Mouse (Mus musculus): ENCODE results near the gene Zfp513. TPM values are rescaled to one million over a fixed set of nuclear protein-coding genes. Genes with fewer than 3 reads are reported as not detected.

Gene Zfp513
- total and polyA plus RNA-seq, 3 experiments: 3.6 to 10.2 (median 7.4) TPM

- peak within 1 kb of the TSS; percentile 66 to 87 (median 85) for H3K4me3 ChIP-seq (replicated peaks in 1 of 3; ENCODE audit: low read depth in 2 of 3, low read length in 2 of 3, poor library complexity in 1 of 3)
- in situ Hi-C loops (cut with MboI; ENCODE audit: low pct_ligation_motif_present, low pct_unique_long_range_greater_than_20kb, low sequenced_read_pairs) (no loop called here), dilution Hi-C loops (cut with MboI; ENCODE audit: extremely low pct_ligation_motif_present, extremely low pct_unique_long_range_greater_than_20kb, low sequenced_read_pairs) (no loop called here)
- peaks cover 4% of the 10 kb centered on the region for H3K27me3 ChIP-seq (replicated peaks)
- H3K9me3 ChIP-seq (replicated peaks; ENCODE audit: low read length): no peaks in the 10 kb centered on the region
- H3K9ac ChIP-seq (ENCODE audit: insufficient read depth, low read depth): peak within 1 kb of the TSS; percentile 93
- peaks cover 21 to 26% of the 10 kb centered on the region in 2 experiments for H3K36me3 ChIP-seq (replicated peaks in 1 of 2; ENCODE audit: control insufficient read depth in 1 of 2, insufficient read depth in 1 of 2, low read length in 1 of 2)
- H3K27ac ChIP-seq (ENCODE audit: insufficient read depth, low read depth): peak within 1 kb of the TSS; percentile 72
- peaks cover 19% of the 10 kb centered on the region for H3K79me2 ChIP-seq (replicated peaks; ENCODE audit: control insufficient read depth, extremely low read depth, insufficient read depth, poor library complexity, severe bottlenecking)
- H3K4me2 ChIP-seq (ENCODE audit: insufficient read depth, low read depth, poor library complexity, severe bottlenecking): peak within 1 kb of the TSS; percentile 52
- TF ChIP-seq NRF1 (IDR thresholded peaks at IDR 0.05; ENCODE audit: low read depth, low read length) (peak; percentile 41; the same call in 1 of the 2 replicates), CHD2 (IDR thresholded peaks at IDR 0.05; ENCODE audit: low read length) (no peak; the same call in 1 of the 2 replicates), TBP (conservative IDR thresholded peaks at IDR 0.05; ENCODE audit: low read depth, low read length) (peak; percentile 75; the same call in 1 of the 2 replicates), RAD21 (IDR thresholded peaks at IDR 0.05; ENCODE audit: low read depth, low read length) (no peak), MAZ (IDR thresholded peaks at IDR 0.05; ENCODE audit: low read depth, low read length) (peak; percentile 21; the same call in 1 of the 2 replicates), ELF1 (IDR thresholded peaks at IDR 0.05; ENCODE audit: low read depth, low read length) (peak; percentile 82), GABPA (IDR thresholded peaks at IDR 0.05; ENCODE audit: insufficient replicate concordance, low read depth, low read length) (no peak), MXI1 (IDR thresholded peaks at IDR 0.05; ENCODE audit: low read depth, low read length) (peak; percentile 37), POLR2AphosphoS2 (IDR thresholded peaks at IDR 0.05; ENCODE audit: low read depth, low read length) (no peak; the same call in 1 of the 2 replicates), SIN3A (IDR thresholded peaks at IDR 0.05; ENCODE audit: low read length) (peak; percentile 42; the same call in 1 of the 2 replicates), CHD1 (IDR thresholded peaks at IDR 0.05; ENCODE audit: low read depth, low read length) (no peak), MAX (IDR thresholded peaks at IDR 0.05; ENCODE audit: low read length) (no peak), USF2 (conservative IDR thresholded peaks at IDR 0.05; ENCODE audit: low read depth, low read length) (no peak), MEF2A (IDR thresholded peaks at IDR 0.05; ENCODE audit: borderline replicate concordance, low read depth, low read length) (no peak; the same call in 1 of the 2 replicates), POLR2A (IDR thresholded peaks at IDR 0.05; ENCODE audit: low read depth, low read length) (peak; percentile 96), MAFK (IDR thresholded peaks at IDR 0.05; ENCODE audit: insufficient replicate concordance, low read length) (no peak), TCF12 (IDR thresholded peaks at IDR 0.05; ENCODE audit: low read depth, low read length) (peak; percentile 66), UBTF (IDR thresholded peaks at IDR 0.05; ENCODE audit: low read depth, low read length) (0 out of 2 replicates have a peak, but pooled peaks have one; percentile 67), NELFE (IDR thresholded peaks at IDR 0.05; ENCODE audit: low read depth, low read length) (peak; percentile 80), E2F4 (IDR thresholded peaks at IDR 0.05; ENCODE audit: insufficient replicate concordance, low read depth, low read length) (no peak), KAT2A (IDR thresholded peaks at IDR 0.05; ENCODE audit: insufficient replicate concordance, low read length) (no peak)
- peak; percentile 95 for DNase-seq (ENCODE audit: extremely low read depth)
- H3K4me1 ChIP-seq (ENCODE audit: control insufficient read depth in 1 of 2, insufficient read depth in 2 of 2): peaks cover 0 to 10% of the 10 kb centered on the region in 2 experiments; a peak in 2 of 4 replicates
Observed at GRCm38 (mm10) chr5:31240637-31241521, 38.8 kb upstream of the Zfp513 start, which contains the start of the genes Nrbp1 and Gm9970. Gene Nrbp1 (plus strand): TSS chr5:31240864. Gene Gm9970 (minus strand): TSS chr5:31241232.

All from CH12.LX (cell line).